Mouse (Mus musculus) spleen, adult 2 months (tissue): ENCODE results near the gene Gpx5.

Experiments
- CTCF ChIP-seq: fragments of 200-500 bp; IDR thresholded peaks from 2 replicates; pipeline ENCODE4 v1.5.1; 2011; ENCODE audit warnings: mild to moderate bottlenecking, inconsistent platforms; ENCODE audit not compliant: insufficient read depth, insufficient read length, insufficient replicate concordance; ENCODE audit errors: extremely low read depth
- POLR2A ChIP-seq: fragments of 200-500 bp; IDR thresholded peaks from 2 replicates; pipeline ENCODE4 v1.6.1; 2011; ENCODE audit warnings: low read depth, low read length, inconsistent platforms

DNA sequence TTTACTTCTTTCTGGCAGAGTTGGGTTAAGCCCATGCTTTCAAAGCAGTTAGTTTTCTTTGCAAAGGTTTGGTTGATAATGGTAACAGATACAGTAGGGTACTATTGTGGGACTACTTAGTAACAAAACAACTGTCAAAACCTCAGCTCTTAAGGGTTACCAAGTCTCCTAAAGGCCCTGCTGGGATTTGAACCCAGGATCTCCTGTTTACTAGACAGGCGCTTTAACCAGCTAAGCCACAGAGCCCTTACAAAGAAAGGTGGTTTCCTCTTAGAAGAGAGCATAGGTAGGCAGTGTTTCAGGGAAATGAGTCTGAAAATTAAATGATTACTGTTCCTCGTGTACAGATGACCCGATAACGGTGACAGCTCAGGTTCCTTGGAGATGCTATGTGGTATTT, 43.5 kb downstream of the Gpx5 start:
- no peak for TF ChIP-seq POLR2A
- no peak for TF ChIP-seq CTCF
